Mouse (Mus musculus) cerebellum, postnatal 36 days (tissue): ENCODE measurements around the gene Coro2a.

Source experiments
- DNase-seq, 2 experiments: peaks; one replicate each; pipeline ENCODE4 v3.0.0; 2021 to 2022; ENCODE audit warnings: mixed read lengths in 2 of 2

Gene Coro2a

DNA sequence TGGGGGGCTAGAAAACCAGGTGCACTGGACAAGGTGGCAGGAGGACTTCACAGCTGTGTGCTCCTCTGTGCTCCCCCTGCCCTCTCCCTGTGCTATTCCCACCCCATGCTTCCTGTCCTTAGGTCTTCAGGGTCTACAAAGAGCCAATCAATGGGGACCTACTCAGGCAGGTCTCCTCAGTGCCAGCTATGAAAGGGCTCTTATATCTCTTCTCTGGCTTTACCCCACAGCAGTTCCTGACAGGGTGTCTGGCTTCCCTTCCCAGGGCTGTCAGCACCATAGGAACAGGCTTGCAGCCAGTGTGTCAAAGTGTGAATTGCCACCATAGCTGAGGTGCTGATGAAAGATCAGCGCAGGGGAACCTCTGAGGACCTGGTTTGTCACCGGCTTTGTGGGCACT is 81.5 kb downstream of the Coro2a start:
- no peak for DNase-seq

- peak; percentile 80 to 81 for DNase-seq
Observed at GRCm38 (mm10) chr4:46507736-46508460, 94.1 kb downstream of the Coro2a start.

GRCm38 (mm10) chr4:46506801-46507610 is 95.0 kb downstream of the Coro2a start:
- peak; percentile 81 to 91 for DNase-seq

DNA sequence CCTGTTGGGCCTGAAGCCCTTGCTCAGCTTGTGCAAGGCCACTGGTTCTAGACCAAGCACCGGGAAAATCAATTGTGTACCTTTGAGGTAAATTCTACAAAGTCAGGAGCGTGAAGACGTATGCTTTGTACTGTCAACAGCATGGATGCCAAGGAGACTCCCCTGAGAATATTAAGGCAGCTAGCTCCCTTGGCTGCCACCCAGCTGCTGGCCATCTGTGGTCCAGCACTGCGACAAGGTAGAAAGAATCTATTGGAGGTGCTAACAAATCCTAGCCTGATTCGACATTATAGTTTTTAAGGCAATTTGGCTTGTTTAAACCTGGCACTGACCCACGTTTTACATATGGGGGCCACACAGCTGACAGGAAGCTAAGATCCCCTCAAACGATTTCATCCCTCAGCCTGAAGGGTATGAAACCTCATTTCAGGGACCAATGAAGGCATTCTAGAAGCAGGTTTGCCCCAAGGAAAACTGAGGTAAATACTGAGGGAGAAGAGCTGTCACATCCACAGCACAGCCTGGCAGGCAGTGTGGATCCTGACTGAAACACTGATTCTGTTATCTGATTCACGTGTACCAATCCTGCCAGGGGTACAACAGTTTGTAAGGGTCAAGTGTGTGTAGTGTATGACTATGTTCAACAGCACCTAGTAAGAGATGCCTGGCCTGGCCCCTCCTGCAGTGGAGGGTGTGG is 96.5 kb downstream of the Coro2a start:
- DNase-seq, result peak in 1 of 2 experiments; percentile 35

GRCm38 (mm10) chr4:46503881-46504280 is 98.1 kb downstream of the Coro2a start:
- DNase-seq, result no peak

GRCm38 (mm10) chr4:46502606-46503502 is 99.1 kb downstream of the Coro2a start:
- no peak for DNase-seq

GRCm38 (mm10) chr4:46498976-46499375 is 103.0 kb downstream of the Coro2a start:
- peak; percentile 66 to 68 for DNase-seq

DNA sequence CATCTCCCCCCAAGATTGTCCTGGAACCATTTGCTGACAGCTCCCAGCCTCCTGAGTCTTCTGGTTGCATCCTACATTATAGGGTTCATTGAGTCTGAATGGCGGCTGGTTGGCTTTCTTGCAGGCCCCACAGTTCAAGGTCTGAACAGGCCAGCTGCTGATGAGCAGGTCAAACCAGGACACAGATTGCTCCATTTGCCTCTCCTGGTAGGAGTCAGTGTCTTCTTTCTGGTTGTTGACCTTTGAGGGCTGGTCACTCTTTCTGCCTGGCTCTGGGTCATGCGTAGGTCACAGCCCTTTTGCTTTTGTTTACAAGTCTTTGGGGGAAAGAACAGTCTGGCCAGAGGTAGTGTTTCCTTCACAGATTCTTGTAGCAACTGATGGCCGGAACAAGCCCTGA is 103.5 kb downstream of the Coro2a start:
- DNase-seq, result no peak

GRCm38 (mm10) chr4:46497286-46497892 is 104.6 kb downstream of the Coro2a start:
- peak; percentile 74 to 79 for DNase-seq

- no peak for DNase-seq
Observed at GRCm38 (mm10) chr4:46495543-46495942, 106.5 kb downstream of the Coro2a start.

- DNase-seq, result no peak
Observed at GRCm38 (mm10) chr4:46493071-46493470, 108.9 kb downstream of the Coro2a start.

- peak; percentile 91 to 94 for DNase-seq
Observed at GRCm38 (mm10) chr4:46489028-46489925, 112.7 kb downstream of the Coro2a start, which contains the start of gene Nans. Gene Nans (plus strand): TSS chr4:46489248.

DNA sequence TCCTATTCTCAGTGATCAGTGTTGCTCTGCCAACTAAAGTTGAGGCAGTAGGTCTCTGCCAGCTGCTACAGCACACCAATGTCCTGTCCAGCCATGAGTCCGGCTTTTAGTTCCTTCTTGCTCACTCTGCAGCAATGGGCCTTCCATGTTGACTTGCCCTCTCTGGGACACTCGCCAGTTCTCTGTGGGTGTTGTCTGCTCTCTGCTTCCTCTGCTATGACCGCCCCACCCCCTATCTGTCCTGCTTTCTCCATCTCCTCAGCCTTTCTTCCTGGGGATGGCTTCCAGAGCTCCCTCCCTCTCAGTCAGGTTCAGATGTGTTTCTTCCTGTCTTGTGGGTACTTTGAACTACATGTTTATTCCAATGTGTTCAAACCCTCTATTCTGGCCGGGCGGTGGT is 114.7 kb downstream of the Coro2a start:
- DNase-seq, result peak; percentile 42 to 43
